Mouse (Mus musculus) limb, embryonic 14.5 days (tissue): ENCODE results near the gene Copa. TPM values are rescaled to one million over a fixed set of nuclear protein-coding genes. Genes with fewer than 3 reads are reported as not detected.
A peak's percentile ranks its signal among the peaks of the same experiment; 100 is the strongest.

Experiments
- ATAC-seq: fragments of 200-750 bp; cut with Nextera tagmentation; 2 replicates; pipeline ENCODE4 v1.8.0; 2017; ENCODE audit warnings: low read depth, moderate number of reproducible peaks, moderate TSS enrichment; ENCODE audit not compliant: low FRiP score
- DNase-seq: peaks from one replicate; pipeline ENCODE4 v3.0.0-alpha.2; 2015; ENCODE audit warnings: low spot score
- H3K27ac ChIP-seq: fragments of 300-500 bp; sonication (generic); replicated peaks from 2 replicates; pipeline ENCODE4 v1.5.1; 2014; ENCODE audit warnings: low read depth, mild to moderate bottlenecking, low read length, moderate library complexity, mixed read lengths
- H3K27me3 ChIP-seq: fragments of 300-500 bp; sonication (generic); 2 replicates; pipeline ENCODE4 v1.6.1; 2014; ENCODE audit warnings: low read length, mixed read lengths; ENCODE audit not compliant: control insufficient read depth, insufficient read depth
- H3K36me3 ChIP-seq: fragments of 300-500 bp; sonication (generic); 2 replicates; pipeline ENCODE4 v1.6.1; 2014; ENCODE audit warnings: mild to moderate bottlenecking, low read length, moderate library complexity, mixed read lengths; ENCODE audit not compliant: control insufficient read depth, insufficient read depth
- H3K4me1 ChIP-seq: fragments of 300-500 bp; sonication (generic); 2 replicates; pipeline ENCODE4 v1.6.1; 2014; ENCODE audit warnings: antibody characterized with exemption, low read length, mixed read lengths; ENCODE audit not compliant: control insufficient read depth, insufficient read depth
- H3K4me2 ChIP-seq: fragments of 300-500 bp; sonication (generic); replicated peaks from 2 replicates; pipeline ENCODE4 v1.6.1; 2014; ENCODE audit warnings: low read depth, mild to moderate bottlenecking, low read length, moderate library complexity; ENCODE audit not compliant: severe bottlenecking
- H3K4me3 ChIP-seq: fragments of 300-500 bp; sonication (generic); replicated peaks from 2 replicates; pipeline ENCODE4 v1.5.1; 2014; ENCODE audit warnings: low read length
- H3K9ac ChIP-seq: fragments of 300-500 bp; sonication (generic); 2 replicates; pipeline ENCODE4 v1.6.1; 2014; ENCODE audit warnings: mild to moderate bottlenecking, low read depth, low read length, moderate library complexity; ENCODE audit not compliant: severe bottlenecking
- H3K9me3 ChIP-seq: fragments of 300-500 bp; sonication (generic); 2 replicates; pipeline ENCODE4 v1.6.1; 2016; ENCODE audit warnings: low read length; ENCODE audit not compliant: control insufficient read depth
- POLR2A ChIP-seq: fragments of 200-500 bp; IDR thresholded peaks from 2 replicates; pipeline ENCODE4 v1.8.0; 2012; ENCODE audit warnings: inconsistent platforms, mild to moderate bottlenecking, moderate library complexity, borderline replicate concordance; ENCODE audit not compliant: insufficient read depth, insufficient read length; ENCODE audit errors: extremely low read depth
- WGBS: fragments of 180-500 bp; shearing (Covaris S2); extraction: QIAGEN DNeasy Blood & Tissue Kit; methylation state at CpG from one replicate; pipeline ENCODE4 v1.1.7; 2014; 5-methylcytosine and 5-hydroxymethylcytosine counted together
- polyA plus RNA-seq, 2 experiments: library from polyadenylated mRNA; depleted of rRNA in 1 of 2; stranded (reverse) in 1 of 2; unstranded in 1 of 2; fragments of >200 nt; fragmentation: Nextera tagmentation in 1 of 2; extraction: Ambion mirVana in 1 of 2; gene quantifications; 2 replicates each; pipeline versions ENCODE4 v1.2.1 to v1.2.3; 2012 to 2014

Gene Copa
- polyA plus RNA-seq, 2 experiments = 191 to 230 TPM

DNA sequence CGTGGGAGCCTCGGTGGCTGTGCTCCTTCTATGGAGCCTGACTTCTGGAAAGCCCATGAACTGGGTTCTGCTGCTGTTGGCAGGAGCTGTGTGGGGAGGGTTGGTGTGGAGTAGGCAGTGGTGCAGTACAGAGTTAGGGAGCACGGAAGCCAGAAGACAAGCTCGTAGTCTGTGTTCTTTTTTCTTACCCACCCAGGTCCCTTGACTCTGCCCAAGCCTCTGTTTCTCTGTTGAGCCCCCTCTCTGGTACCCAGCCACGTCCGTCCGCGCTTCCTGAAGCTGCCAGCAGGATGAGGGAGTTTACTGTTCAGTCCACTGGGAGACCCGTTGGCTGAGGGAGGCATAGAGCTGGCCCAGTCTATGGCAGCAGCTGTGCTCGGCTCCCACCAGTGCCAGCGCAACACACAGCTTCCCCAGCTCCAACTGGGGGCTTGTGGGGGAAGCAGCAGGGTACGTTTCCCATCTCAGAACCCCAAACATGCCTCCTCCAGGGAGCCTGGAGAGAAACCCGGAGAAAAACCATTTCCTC, 17.7 kb upstream of the Copa start:
- Histone ChIP-seq H3K9ac (no peak overlapping the region), H3K9me3 (no peaks in the 10 kb centered on the region), H3K4me2 (no peak overlapping the region), H3K4me3 (no peak overlapping the region), H3K27me3 (no peaks in the 10 kb centered on the region), H3K27ac (0 out of 2 replicates have a peak overlapping the region, but pooled peaks have one; percentile 43), H3K36me3 (peaks cover 54% of the 10 kb centered on the region), H3K4me1 (peaks cover 5% of the 10 kb centered on the region)
- DNase-seq (no peak), ATAC-seq (no peak)
- TF ChIP-seq POLR2A = no peak
- WGBS = 74% methylated on average over 13 of the region's 13 CpGs

DNA sequence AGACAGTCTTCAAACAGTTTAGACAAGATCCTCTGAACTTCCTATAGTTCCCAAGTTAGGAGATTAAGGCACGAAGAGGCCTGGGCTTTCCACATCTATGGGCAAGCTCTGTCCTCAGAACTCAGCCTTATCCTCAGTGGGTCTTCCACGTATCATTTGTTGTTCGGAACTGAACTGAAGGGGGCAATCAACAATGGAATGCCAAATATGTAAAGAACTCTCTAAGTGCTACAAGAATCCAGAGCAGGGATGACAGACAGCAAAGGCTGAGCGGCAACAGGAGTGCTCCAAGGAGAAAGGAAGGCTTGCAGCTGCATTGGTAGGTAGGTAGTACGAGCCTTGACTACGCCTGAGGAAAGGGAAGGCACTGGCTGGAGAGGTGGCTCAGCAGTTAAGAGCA, 12.1 kb upstream of the Copa start:
- no peak overlapping the region for H3K9ac ChIP-seq
- 50% methylated on average over 6 of the region's 6 CpGs for WGBS
- no peaks in the 10 kb centered on the region for H3K27me3 ChIP-seq
- TF ChIP-seq POLR2A = no peak
- no peak overlapping the region for H3K4me3 ChIP-seq
- no peaks in the 10 kb centered on the region for H3K4me1 ChIP-seq
- H3K4me2 ChIP-seq = no peak overlapping the region
- ATAC-seq (no peak), DNase-seq (no peak)
- H3K36me3 ChIP-seq = peaks cover 99% of the 10 kb centered on the region
- H3K9me3 ChIP-seq = no peaks in the 10 kb centered on the region
- no peak overlapping the region for H3K27ac ChIP-seq

DNA sequence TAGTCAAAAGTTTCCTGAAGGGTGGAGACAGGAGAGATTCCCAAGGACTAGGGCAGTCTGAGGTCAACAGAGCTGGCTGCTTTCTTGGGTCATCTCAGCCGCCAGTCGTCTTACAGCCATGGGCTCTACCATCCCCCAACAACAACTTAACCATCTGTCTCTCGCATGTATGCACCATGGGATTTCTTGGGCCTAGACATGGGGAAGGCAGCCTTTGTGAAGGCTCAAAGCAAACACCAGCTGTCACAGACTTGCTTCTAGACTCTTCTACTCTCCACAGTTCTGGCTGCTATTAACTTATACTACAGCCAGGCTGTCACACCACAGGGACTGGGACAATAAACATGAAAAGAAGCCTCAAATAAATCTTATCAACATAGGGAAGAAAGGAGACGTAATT, 10.8 kb upstream of the Copa start:
- Histone ChIP-seq H3K4me3 (no peak overlapping the region), H3K27me3 (no peaks in the 10 kb centered on the region), H3K36me3 (peaks cover 99% of the 10 kb centered on the region), H3K4me1 (no peaks in the 10 kb centered on the region), H3K27ac (no peak overlapping the region), H3K9me3 (no peaks in the 10 kb centered on the region), H3K4me2 (no peak overlapping the region), H3K9ac (no peak overlapping the region)
- 78% methylated on average over 4 of the region's 4 CpGs for WGBS
- DNase-seq (no peak), ATAC-seq (no peak)
- TF ChIP-seq POLR2A = no peak

DNA sequence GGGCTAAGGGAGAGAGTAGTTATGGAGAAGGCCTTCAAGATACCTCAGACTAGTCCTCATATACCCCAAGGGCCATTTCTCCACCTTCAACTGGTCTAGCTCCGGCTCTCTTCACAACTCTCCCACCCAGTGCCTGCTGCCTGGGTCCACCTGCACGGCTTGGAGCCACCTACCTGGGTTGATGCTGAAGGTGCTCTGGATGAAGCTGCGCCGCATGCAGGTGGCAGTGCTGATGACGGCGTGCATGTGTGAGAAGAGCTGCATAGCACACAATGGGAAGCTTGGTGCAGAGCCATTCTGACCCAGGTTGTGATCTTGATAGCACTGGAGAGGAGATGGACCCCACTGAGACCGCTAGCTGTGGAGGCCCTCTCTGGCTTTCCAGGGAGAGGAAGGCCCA, 9.7 kb upstream of the Copa start:
- Histone ChIP-seq H3K9me3 (no peaks in the 10 kb centered on the region), H3K4me3 (no peak overlapping the region), H3K9ac (no peak overlapping the region), H3K4me2 (no peak overlapping the region), H3K36me3 (peaks cover 90% of the 10 kb centered on the region), H3K27ac (no peak overlapping the region), H3K4me1 (no peaks in the 10 kb centered on the region), H3K27me3 (no peaks in the 10 kb centered on the region)
- ATAC-seq = no peak
- DNase-seq = no peak
- WGBS = over 99% methylated on average over 7 of the region's 7 CpGs
- TF ChIP-seq POLR2A = no peak

DNA sequence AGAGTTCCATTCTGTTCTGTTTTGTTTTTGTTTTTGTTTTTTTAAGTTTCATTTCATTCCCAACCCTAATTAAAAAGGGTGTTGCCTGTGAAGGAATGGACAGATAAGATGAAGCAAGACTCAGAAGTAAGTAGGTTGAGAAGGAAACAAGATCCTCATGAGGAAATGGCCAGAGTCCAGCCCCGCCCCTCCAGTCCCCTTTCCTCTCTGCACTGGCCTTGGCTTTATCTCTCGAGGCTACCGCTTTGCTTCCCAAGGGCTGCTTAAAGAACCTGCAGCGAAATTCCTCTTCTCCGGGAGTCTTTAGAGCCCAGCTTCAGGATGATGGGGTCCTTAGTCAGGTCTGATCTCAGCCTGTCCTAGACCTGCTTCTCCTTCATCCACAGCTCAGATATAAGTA, 4.3 kb upstream of the Copa start:
- H3K27ac ChIP-seq = no peak overlapping the region
- peaks cover 63% of the 10 kb centered on the region for H3K36me3 ChIP-seq
- no peaks in the 10 kb centered on the region for H3K27me3 ChIP-seq
- no peaks in the 10 kb centered on the region for H3K9me3 ChIP-seq
- H3K9ac ChIP-seq = no peak overlapping the region
- no peak for ATAC-seq
- WGBS = 74% methylated on average over 5 of the region's 5 CpGs
- no peak for TF ChIP-seq POLR2A
- 0 out of 2 replicates have a peak, but pooled peaks cover 4% of the 10 kb centered on the region for H3K4me1 ChIP-seq
- no peak for DNase-seq
- no peak overlapping the region for H3K4me2 ChIP-seq
- no peak overlapping the region for H3K4me3 ChIP-seq
